Mouse (Mus musculus) urinary bladder, postnatal 36 days (tissue): ENCODE data around the gene Cyld.

Source experiments
- DNase-seq, 2 experiments: peaks; one replicate each; pipeline ENCODE4 v3.0.0; 2022; ENCODE audit warnings: low spot score in 2 of 2, mixed read lengths in 1 of 2

Cyld gene

DNA sequence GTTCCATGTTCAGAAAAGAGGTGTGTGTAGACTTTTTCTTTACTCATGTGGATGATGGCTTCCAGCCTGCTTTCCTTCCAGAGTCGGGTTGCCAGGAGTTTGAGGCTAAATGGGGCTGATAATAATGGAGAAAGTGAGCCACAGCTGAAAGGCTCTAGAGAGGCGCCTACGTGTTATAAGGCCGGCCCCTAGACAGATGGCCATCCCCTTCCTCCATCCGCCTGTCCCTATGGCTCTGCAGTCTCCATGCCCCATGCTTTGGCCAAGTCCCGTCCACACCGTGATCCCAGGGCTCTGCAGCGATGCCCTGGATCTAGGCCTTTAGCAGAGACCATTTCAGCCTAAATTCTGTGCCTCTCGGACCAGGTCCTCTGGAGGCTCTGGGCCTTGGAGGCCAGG, 96.5 kb downstream of the Cyld start:
- DNase-seq, result no peak

DNA sequence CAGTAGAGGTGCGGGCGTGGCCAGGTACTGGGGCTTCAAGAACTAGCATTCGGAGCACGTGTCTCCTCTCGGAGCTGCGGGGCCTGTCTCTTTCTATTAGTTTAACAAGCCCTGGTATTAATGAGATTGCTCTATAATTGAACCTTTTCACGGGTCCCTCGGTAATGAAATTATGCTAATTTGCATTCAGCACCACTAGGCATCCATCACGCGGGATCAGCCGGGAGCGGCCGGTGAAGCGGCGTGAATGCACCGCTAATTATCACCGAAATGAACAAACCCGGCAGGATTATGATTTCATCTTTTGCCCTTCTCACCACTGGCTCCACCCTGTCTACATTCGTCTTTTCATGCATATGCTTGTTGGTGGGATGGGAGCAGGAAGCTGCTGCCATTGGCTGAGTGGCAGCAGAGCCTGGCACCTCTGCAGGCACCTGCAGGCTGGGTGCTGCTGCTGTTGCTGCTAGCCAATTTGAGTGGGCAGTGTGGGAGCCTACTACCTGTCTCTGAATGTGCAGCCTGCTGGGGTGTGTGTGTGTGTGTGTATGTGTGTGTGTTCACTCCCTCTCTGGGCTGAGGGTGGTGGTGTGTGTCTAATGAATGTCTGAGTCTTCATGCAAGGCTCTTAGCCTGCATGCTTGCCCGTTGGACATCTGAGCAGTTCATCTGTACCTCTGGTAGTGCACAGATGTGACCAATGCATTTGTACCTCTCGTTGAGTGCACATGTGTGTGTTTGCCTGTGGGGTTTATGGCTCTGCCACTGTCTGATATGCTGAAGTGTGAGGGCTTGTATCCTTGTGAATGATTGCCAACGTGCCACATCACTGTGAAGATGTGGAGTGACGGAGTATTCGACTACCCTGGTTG, 97.2 kb downstream of the Cyld start:
- DNase-seq, result no peak

DNA sequence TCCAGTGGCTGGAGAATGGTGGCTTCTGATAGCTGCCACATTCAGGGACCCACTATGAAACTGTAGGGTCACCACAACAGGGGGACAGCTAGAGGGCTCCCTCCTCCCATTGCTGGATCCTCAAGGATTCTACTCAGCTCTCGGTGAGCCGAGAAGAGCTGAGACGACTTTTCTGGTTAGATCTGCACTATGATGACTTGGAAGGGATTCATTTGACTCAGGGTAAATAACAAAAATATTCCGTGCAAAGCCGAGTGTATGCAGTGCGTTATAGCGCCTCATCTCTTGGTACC, 97.7 kb downstream of the Cyld start:
- DNase-seq, result no peak

DNA sequence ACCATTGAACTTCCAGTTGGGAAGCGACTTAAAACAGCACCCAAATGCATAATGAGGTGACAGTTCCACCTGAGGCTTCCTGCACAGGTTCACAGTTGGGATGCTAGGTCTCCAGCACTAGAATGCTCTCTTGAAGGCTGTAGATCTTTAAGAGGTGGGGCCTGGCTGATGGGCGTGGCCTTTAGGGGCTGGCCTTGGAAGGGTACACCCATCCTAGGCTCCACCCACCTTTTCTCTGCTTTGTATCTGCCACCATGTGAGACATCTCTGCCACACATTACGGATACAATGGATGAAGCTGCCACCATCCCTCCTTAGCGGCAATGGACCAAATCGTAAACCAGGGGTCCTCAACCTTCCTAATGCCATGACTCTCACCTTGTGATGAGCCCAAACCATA, 99.1 kb downstream of the Cyld start:
- no peak for DNase-seq

DNA sequence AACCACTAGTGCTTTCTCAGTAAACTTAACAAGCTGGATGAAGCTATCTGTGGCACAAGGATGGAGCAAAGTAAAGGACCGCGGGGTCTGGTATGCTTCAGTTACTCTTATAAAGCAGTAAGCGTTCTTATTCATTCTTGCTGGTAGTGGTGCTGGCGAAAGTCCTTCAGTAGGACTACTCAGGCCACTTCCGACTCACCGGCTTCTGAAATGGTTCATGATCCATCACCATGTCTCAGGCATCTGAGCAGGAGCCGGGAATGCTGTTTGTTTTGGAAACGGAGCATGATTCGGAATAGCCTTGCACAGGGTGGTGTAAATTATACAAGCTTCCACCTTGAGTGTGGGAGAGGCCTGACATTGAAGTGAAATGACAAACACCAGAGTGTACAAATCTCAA, 99.8 kb downstream of the Cyld start:
- no peak for DNase-seq
